Mouse (Mus musculus): Measurements from ENCODE around the gene Pot1b.

Pot1b gene

DNA sequence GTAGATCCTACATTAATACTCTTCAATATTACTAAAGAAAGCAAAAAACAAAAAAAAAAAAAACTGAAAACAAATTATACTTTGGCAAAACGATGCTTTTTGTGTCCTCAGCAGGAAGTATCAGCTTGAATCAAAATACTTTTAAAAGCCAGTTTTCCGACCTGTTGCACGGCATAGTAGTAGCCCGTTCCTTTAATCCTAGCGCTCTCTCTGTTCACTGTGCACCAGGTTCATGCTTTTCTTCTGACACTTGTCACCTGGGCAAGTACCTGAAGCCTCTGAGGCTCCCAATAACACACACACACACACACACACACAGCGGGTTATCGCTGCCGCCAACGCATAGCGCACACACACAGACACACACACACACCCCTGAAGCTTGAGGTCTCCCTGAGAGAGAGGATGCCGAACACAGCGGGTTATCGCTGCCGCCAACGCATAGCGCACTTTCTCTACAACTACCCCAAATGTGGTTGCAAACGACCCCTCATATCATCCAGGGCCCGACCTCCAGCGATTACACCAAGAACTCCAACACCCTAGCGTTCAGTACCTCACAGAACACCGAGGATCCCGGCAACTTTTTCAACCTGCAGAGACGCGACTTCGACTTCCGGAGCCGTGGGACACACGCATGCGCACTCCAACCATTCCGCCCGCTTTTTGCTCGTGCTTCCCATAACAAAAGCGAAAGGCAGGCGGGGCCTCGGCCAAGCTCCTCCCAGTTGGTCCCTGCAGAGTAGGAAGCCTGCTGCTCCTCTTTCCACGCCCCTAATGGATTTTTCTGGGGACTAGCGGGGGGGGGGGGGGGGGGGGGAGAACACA, at the start of gene Pot1b:
Gene Pot1b, minus strand, starts transcription at position 645 of the 828 bp plus-strand sequence.
- peak; percentile 97 for DNase-seq (ENCODE audit: low read depth, low spot score)

GRCm38 (mm10) chr17:55751170-55751569, 38.7 kb upstream of the Pot1b start:
- no peak for DNase-seq (ENCODE audit: low read depth, low spot score)

- DNase-seq (ENCODE audit: low read depth, low spot score), result no peak
These were observed 37.4 kb upstream of the Pot1b start, which contains the start of gene Adgre4 for GRCm38 (mm10) chr17:55749786-55750185. TSS of gene Adgre4 (plus strand) at chr17:55749984.

GRCm38 (mm10) chr17:55736675-55737074, 24.2 kb upstream of the Pot1b start:
- no peak for DNase-seq (ENCODE audit: low read depth, low spot score)

DNA sequence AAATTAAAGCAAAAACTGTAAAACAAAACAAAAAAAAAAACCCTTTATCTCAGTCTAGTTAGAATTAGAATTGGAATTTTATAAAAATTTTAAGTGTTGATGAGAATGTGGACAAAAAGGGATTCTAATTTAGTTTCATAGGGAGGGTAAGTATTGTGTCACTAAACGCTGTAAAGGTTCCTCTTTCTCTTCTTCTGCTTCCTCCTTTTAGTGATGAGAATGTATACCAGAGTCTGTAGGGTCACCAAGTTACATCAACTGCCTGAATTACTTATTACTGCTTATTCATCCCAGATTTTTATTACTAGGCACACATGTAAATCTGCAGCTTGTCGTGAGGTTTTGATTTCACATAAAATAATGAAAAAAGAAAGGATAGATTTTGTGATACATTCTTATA, 13.8 kb upstream of the Pot1b start:
- no peak for DNase-seq (ENCODE audit: low read depth, low spot score)

- DNase-seq (ENCODE audit: low read depth, low spot score), result no peak
These were observed 9.8 kb upstream of the Pot1b start for GRCm38 (mm10) chr17:55722250-55722649.

DNA sequence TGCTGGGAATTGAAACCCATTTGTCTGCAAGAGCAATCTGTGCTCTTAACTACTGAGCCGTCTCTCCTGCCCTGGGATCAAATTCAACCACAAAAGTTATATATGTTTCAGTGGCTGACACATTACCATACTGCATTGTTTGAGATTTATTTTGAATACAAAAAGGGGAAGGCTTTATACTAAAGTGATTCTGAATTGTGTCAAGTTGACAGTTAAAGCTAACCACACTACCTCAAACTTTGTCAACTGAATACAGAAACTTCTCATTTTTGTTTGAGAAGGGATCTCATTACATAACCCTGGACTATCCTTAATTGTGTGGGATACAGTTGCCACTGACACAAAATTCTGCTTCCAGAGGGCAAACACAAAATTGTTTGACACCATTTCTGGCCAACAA, 8.8 kb upstream of the Pot1b start:
- no peak for DNase-seq (ENCODE audit: low read depth, low spot score)

DNA sequence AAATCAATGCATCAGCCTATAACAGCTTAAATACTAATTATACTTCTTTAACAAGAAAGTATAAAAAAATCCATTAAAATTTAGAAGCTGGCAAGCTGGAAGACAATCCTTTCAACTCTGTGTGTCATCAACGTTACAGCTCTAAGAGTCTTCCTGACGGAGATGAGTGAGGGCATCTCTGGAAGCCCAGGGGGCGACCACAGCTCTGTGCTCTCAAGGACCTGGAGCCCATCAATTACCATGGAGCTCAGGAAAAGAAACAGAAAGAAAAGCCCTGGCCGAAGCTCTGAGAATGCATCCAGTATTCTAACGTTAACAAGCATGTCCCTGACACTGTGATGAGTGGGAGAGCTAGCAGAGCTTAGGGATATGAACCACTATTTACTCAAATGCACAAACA, 9.6 kb downstream of the Pot1b start:
- no peak for DNase-seq (ENCODE audit: low read depth, low spot score)

DNA sequence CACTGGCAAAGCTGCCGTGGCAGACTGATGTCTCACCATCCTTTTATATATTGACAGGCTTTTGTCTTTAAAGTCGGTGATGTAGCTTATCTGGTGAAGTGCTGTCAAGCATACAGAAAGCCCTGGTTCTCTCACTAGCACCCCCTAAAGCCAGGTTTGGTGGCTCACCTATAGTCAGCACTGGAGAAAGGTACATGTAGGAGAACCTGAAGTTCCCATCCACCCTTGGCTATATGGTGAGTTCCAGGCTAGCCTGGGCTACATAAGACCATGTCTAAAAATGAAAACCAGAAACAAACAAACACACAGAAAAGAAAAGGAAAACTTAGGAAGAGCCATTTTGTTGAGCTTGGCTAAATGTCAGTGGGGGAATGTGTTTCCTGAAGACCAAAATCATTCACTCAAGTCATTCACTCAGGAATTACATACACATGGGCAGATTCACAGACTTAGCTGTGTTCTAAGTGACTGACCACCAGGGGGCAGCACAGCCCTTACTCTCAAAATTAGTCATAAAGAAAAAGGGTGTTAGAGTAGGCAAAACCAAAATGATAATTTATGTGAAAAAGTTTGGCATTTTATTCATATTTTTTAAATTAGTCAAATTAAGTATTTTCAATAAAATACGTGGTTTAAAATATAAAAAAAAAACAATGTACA, 10.1 kb downstream of the Pot1b start:
- peak; percentile 88 for DNase-seq (ENCODE audit: low read depth, low spot score)

GRCm38 (mm10) chr17:55699388-55699787, 13.0 kb downstream of the Pot1b start:
- DNase-seq (ENCODE audit: low read depth, low spot score), result no peak

GRCm38 (mm10) chr17:55661099-55661498, 51.3 kb downstream of the Pot1b start:
- no peak for DNase-seq (ENCODE audit: low read depth, low spot score)

DNA sequence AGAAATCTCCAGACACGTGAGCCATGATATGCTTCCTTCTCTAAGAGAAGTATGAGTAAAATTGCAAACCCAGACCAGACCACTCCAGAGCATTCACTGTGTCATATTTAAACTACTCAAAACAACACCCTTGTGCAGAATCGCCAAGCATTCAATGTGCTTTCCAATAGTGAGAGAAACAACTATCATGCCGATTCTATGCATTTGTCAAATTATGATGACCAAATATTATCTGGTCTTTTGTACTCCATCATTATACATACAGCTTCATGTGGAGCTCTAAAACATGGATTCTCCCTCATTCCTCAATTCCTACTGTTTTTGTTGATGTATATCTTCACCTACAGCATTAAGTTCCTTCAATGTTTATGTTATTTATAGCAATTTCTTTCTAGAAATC, 87.3 kb downstream of the Pot1b start, which contains the start of gene Vmn2r118:
Gene Vmn2r118, minus strand, starts transcription at position 101 of the 400 bp plus-strand sequence.
- DNase-seq (ENCODE audit: low read depth, low spot score), result no peak

Data from CD4-positive, CD25-positive, alpha-beta regulatory T cell, adult 2 months (primary cell).